Mouse (Mus musculus) ES-Bruce4 (cell line): Measurements from ENCODE around the gene Bora. TPM values are rescaled to one million over a fixed set of nuclear protein-coding genes. Genes with fewer than 3 reads are reported as not detected.

Experiments used
- H3K27ac ChIP-seq: 2 replicates; pipeline ENCODE4 v1.5.1; 2012; ENCODE audit warnings: low read length, inconsistent platforms; ENCODE audit not compliant: insufficient read depth
- H3K27me3 ChIP-seq: 2 replicates; pipeline ENCODE4 v1.6.1; 2012; ENCODE audit warnings: mild to moderate bottlenecking, low read length, inconsistent platforms; ENCODE audit not compliant: control insufficient read depth, poor library complexity, insufficient read depth, severe bottlenecking
- H3K36me3 ChIP-seq: 2 replicates; pipeline ENCODE4 v1.6.1; 2012; ENCODE audit warnings: inconsistent platforms, mild to moderate bottlenecking, low read length, moderate library complexity; ENCODE audit not compliant: control insufficient read depth, poor library complexity, insufficient read depth, severe bottlenecking
- H3K4me1 ChIP-seq: one replicate; pipeline ENCODE4 v1.8.1; 2011; ENCODE audit warnings: low read length; ENCODE audit not compliant: control insufficient read depth, insufficient read depth
- H3K4me3 ChIP-seq: 2 replicates; pipeline ENCODE4 v1.5.1; 2011; ENCODE audit warnings: low read depth, mild to moderate bottlenecking, low read length
- H3K9ac ChIP-seq: 2 replicates; pipeline ENCODE4 v1.6.1; 2012; ENCODE audit warnings: low read depth, mild to moderate bottlenecking, inconsistent platforms; ENCODE audit not compliant: poor library complexity, severe bottlenecking
- H3K9me3 ChIP-seq: replicated peaks from 2 replicates; pipeline ENCODE4 v1.6.1; 2012; ENCODE audit warnings: mild to moderate bottlenecking, low read length, inconsistent platforms; ENCODE audit not compliant: control insufficient read depth, poor library complexity, insufficient read depth, severe bottlenecking
- CTCF ChIP-seq: IDR thresholded peaks from one replicate; pipeline ENCODE4 v1.8.1; 2011; ENCODE audit warnings: low read depth, low read length
- EP300 ChIP-seq: IDR thresholded peaks from 2 replicates; pipeline ENCODE4 v1.6.1; 2011; ENCODE audit warnings: low read depth, low read length; ENCODE audit not compliant: insufficient read depth
- POLR2A ChIP-seq: IDR thresholded peaks from one replicate; pipeline ENCODE4 v1.8.1; 2011; ENCODE audit warnings: low read length; ENCODE audit not compliant: insufficient read depth
- polyA plus RNA-seq: library from polyadenylated mRNA; stranded (reverse); fragments of >200 nt; gene quantifications from 2 replicates; pipeline ENCODE4 v1.2.4, GENCODE M21; 2011; ENCODE audit warnings: low read depth; ENCODE audit not compliant: missing spikeins, insufficient read depth, insufficient read length

The Bora gene
- polyA plus RNA-seq, 1 experiment = 64.8 TPM

DNA sequence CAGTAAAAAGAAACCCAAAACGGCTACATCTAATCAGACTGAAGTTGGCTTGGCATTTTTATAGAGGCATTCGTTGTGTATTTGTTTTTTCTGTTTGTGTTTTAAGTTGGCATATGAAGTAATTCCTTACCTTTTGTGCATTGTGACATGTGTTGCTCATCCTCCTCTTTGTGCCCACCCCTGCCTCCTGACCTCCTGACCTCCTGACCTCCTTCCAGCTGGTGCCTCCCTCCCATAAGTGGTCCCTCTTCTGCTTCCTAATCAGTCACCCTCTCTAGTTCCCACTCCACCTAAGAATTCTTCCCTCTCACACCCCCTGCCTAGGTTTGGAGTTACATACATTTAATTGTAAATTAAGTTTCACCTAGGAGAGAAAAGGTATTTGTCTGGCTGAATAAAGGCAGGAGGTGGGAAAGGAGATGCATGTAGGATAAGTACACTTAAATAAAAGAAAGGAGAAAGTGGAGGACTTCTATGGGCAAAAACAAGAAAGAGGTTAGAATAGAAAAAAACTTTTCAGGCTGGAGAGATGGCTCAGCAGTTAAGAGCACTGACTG, 61.7 kb downstream of the Bora start:
- no peaks in the 10 kb centered on the region for H3K27me3 ChIP-seq
- no peaks in the 10 kb centered on the region for H3K4me1 ChIP-seq
- no peaks in the 10 kb centered on the region for H3K9me3 ChIP-seq
- H3K4me3 ChIP-seq = no peak overlapping the region
- no peak overlapping the region for H3K9ac ChIP-seq
- H3K27ac ChIP-seq = no peak overlapping the region
- peak; percentile 91 for TF ChIP-seq EP300
- no peak for TF ChIP-seq CTCF
- TF ChIP-seq POLR2A = no peak
- peaks cover 13% of the 10 kb centered on the region for H3K36me3 ChIP-seq

DNA sequence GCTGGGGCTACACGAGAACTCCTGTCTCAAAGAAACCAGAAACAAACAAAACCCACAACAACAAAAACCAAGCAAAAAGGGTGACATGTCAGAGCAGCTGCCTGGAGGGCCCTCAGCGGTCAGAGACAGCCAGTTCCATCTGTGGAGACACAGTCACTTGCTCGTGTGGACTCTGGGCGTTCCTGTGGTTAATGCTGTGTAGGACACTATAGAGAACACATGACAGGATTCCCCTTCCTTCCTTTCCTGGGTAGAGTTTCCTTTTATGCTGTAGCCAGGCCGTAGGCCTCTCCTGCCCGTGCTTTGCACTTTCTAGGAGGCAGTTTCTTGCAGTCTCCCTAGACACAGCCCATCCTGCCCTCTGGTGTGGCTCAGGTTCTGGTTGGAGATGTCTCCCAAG, 62.7 kb downstream of the Bora start:
- no peak for TF ChIP-seq CTCF
- peaks cover 16% of the 10 kb centered on the region for H3K36me3 ChIP-seq
- no peaks in the 10 kb centered on the region for H3K27me3 ChIP-seq
- H3K9ac ChIP-seq = no peak overlapping the region
- H3K9me3 ChIP-seq = no peaks in the 10 kb centered on the region
- H3K4me3 ChIP-seq = no peak overlapping the region
- H3K27ac ChIP-seq = no peak overlapping the region
- no peaks in the 10 kb centered on the region for H3K4me1 ChIP-seq

DNA sequence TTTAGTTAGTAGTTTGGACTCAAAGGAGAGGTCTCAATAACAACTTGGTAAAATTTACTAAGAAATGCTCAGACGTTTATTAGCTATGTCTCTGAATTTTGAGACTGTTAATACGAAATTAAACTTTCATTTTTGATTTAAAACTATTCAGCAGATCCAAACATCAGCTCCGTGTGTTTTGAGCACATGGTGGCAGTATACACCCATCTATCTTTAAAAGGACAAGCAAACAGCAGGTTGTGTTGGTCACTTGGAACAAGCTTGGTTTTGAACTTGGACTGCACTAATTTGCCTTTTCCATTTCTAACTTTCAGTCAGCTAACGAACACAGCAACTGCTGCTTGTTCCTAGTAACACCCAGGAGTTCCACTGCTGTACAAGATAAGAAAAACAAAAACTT, 71.6 kb downstream of the Bora start:
- Histone ChIP-seq H3K4me1 (no peaks in the 10 kb centered on the region), H3K27me3 (no peaks in the 10 kb centered on the region), H3K9ac (no peak overlapping the region), H3K36me3 (peaks cover 8% of the 10 kb centered on the region), H3K27ac (no peak overlapping the region), H3K4me3 (no peak overlapping the region), H3K9me3 (no peaks in the 10 kb centered on the region)
- no peak for TF ChIP-seq CTCF
- TF ChIP-seq EP300 = no peak
- no peak for TF ChIP-seq POLR2A

DNA sequence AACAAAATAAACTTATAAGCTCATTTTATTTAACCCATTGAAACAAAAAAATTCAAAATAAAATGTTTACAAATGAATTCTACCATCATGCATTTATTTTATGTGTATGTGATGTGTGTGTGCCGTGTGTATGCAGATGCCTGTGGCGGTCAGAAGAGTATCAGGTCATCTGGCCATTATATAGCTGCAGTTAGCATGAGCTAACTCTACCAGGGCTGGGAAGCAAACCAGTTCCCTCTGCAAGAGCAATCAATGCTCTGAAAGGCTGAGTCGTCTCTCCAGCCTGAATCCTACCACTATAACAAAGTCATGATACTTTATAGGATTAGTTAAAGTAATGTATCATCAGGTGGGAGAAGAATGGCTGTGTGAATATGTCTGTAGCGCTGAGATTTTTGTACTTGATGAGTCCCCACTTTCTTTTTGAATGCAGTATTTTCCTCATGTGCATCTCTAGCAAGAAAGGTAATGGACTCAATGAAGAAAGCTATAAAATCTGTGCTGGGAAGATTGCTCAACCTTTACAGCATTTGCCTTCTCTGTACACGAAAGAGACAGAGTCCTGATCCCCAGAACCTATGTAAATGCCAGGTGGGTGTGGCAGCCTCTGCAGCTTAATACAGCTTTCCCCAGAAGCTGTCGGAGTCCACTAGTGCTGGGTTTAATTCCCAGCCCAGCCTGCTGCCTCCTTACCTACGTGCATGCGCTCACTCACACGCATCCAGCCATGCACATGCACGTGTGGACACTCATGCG, 75.7 kb downstream of the Bora start:
- H3K36me3 ChIP-seq = 0 out of 2 replicates have a peak, but pooled peaks cover 2% of the 10 kb centered on the region
- H3K9ac ChIP-seq = no peak overlapping the region
- no peak for TF ChIP-seq POLR2A
- TF ChIP-seq CTCF = no peak
- TF ChIP-seq EP300 = no peak
- H3K4me1 ChIP-seq = no peaks in the 10 kb centered on the region
- H3K4me3 ChIP-seq = no peak overlapping the region
- H3K27me3 ChIP-seq = no peaks in the 10 kb centered on the region
- H3K9me3 ChIP-seq = no peaks in the 10 kb centered on the region
- H3K27ac ChIP-seq = no peak overlapping the region

DNA sequence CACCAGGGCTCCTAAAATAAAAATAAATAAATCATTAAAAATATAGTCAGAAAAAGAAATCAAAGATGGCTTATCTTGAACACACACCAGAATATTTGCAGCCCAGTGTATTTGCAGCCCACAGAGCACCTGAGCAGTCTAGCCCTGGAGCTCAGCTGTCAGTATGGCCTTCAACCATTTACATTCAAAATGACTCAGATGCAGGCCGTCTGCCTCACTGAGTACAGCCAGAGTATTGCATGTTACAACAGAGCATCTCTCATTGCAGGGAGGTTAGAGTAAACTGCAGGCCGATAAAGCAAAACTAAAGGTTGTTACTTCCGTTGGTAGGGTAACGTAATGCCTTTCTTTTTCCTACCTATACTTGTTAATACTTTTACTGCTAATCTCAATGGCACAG, 78.1 kb downstream of the Bora start:
- H3K9ac ChIP-seq = no peak overlapping the region
- H3K4me3 ChIP-seq = no peak overlapping the region
- no peak overlapping the region for H3K27ac ChIP-seq
- no peaks in the 10 kb centered on the region for H3K4me1 ChIP-seq
- H3K9me3 ChIP-seq = no peaks in the 10 kb centered on the region
- 0 out of 2 replicates have a peak, but pooled peaks cover 2% of the 10 kb centered on the region for H3K36me3 ChIP-seq
- H3K27me3 ChIP-seq = no peaks in the 10 kb centered on the region
- no peak for TF ChIP-seq EP300
- TF ChIP-seq CTCF = no peak
- TF ChIP-seq POLR2A = no peak

Other genes with a start within 250 kb of the Bora start
- gene Rpl36a-ps1, start 51.9 kb upstream of the Bora start, polyA plus RNA-seq = 22.7 and 48.2 TPM in 2 replicates
- gene Mzt1, start 88 bp upstream of the Bora start, polyA plus RNA-seq = 98.0 and 109 TPM in 2 replicates
- gene Pibf1, start 53.2 kb downstream of the Bora start, polyA plus RNA-seq = 25.3 and 26.7 TPM in 2 replicates
- gene Dis3, start 53.5 kb downstream of the Bora start, polyA plus RNA-seq = 86.8 and 87.3 TPM in 2 replicates